In the genomic region with DNA sequence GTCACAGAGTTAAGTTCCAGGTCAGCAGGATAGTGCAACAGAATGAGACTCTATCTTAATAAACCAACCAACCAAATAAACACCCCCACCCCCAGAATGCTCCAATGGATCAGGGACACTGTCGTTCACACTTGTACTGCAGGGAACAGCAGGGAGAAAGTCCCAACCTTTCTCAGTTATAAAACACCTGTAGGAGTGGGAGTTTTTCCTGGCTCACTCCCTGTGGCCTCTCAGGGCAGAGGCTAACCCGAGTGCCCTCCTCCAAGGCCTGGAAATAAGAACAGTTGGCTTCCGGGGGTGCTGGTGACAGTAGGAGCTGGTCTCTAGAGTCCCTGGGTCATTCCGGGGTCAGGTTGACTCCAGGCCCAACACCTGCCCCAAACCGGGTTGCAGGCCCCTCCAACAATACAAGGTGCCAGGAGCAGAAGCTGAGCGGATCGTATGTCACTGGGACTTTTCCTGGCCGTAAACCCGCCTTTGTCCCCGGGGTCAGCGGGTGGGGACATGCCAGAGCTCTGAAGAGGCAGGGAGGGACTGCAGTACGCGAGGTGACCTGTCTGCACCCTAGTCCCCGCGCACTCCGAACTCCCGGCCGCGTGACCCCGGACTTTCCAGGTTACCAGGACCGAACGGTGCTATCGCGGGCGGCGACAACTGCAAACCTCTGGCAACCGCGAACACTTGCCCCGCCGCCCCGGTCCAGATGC, we compare ENCODE assay signal across 1 mouse cellular context.
TF ChIP-seq lines count a peak whose summit lies in the region.

No protein-coding gene starts in this region.

TF ChIP-seq in ES-E14, 5 proteins besides CTCF, POLR2A, EP300 and RAD21:
- TF ChIP-seq ZNF384 (IDR thresholded peaks at IDR 0.05; ENCODE audit: low read depth, low read length): no peak
- no peak for TF ChIP-seq CHD2 (IDR thresholded peaks at IDR 0.05; ENCODE audit: low read depth, low read length)
- no peak for TF ChIP-seq HCFC1 (IDR thresholded peaks at IDR 0.05; ENCODE audit: borderline replicate concordance, insufficient read depth, low read length)
- TF ChIP-seq ZC3H11A (IDR thresholded peaks at IDR 0.05; ENCODE audit: borderline replicate concordance, low read depth, low read length): no peak
- TF ChIP-seq MAFK (IDR thresholded peaks at IDR 0.05; ENCODE audit: insufficient read depth, low read depth, low read length): no peak
